Mouse (Mus musculus) MEL (cell line): ENCODE results near the gene Hcn4. TPM values are rescaled to one million over a fixed set of nuclear protein-coding genes. Genes with fewer than 3 reads are reported as not detected.

ENCODE experiments used
- DNase-seq: peaks from one replicate; pipeline ENCODE4 v3.0.0; 2011; ENCODE audit warnings: low read depth, low spot score
- H3K27ac ChIP-seq: 2 replicates; pipeline ENCODE4 v1.5.1; 2012; ENCODE audit warnings: low read depth, mild to moderate bottlenecking, control low read depth, low read length, moderate library complexity; ENCODE audit not compliant: control insufficient read depth
- H3K27me3 ChIP-seq, 2 experiments: fragments of 150-350 bp in 1 of 2; sonication (generic) in 1 of 2; 2 replicates each; pipeline ENCODE4 v1.6.1; 2012; ENCODE audit warnings: low read length in 2 of 2, mild to moderate bottlenecking in 2 of 2, improper control_type of control experiment in 1 of 2, moderate library complexity in 1 of 2; ENCODE audit not compliant: insufficient read depth in 2 of 2, control insufficient read depth in 1 of 2
- H3K36me3 ChIP-seq, 2 experiments: 2 replicates each; pipeline ENCODE4 v1.6.1; 2012 to 2014; ENCODE audit warnings: low read length in 2 of 2, improper control_type of control experiment in 1 of 2, inconsistent platforms in 1 of 2, mild to moderate bottlenecking in 1 of 2; ENCODE audit not compliant: insufficient read depth in 2 of 2, control insufficient read depth in 1 of 2
- H3K4me1 ChIP-seq, 2 experiments: fragments of 150-350 bp in 1 of 2; sonication (generic) in 1 of 2; 2 replicates each; pipeline ENCODE4 v1.6.1; 2012; ENCODE audit warnings: low read length in 2 of 2, improper control_type of control experiment in 1 of 2, mild to moderate bottlenecking in 1 of 2; ENCODE audit not compliant: insufficient read depth in 2 of 2, control insufficient read depth in 1 of 2
- H3K4me3 ChIP-seq, 2 experiments: fragments of 150-350 bp in 1 of 2; sonication (generic) in 1 of 2; 2 replicates each; pipeline ENCODE4 v1.5.1; 2012; ENCODE audit warnings: low read depth in 2 of 2, low read length in 2 of 2, mild to moderate bottlenecking in 2 of 2, moderate library complexity in 2 of 2, control low read depth in 1 of 2, improper control_type of control experiment in 1 of 2; ENCODE audit not compliant: control insufficient read depth in 1 of 2, insufficient read depth in 1 of 2
- H3K79me2 ChIP-seq: 2 replicates; pipeline ENCODE4 v1.6.1; 2012; ENCODE audit warnings: mild to moderate bottlenecking, low read length, moderate library complexity; ENCODE audit not compliant: control insufficient read depth, poor library complexity, insufficient read depth
- H3K9ac ChIP-seq: 2 replicates; pipeline ENCODE4 v1.6.1; 2012; ENCODE audit warnings: low read depth, mild to moderate bottlenecking, control low read depth, low read length, moderate library complexity; ENCODE audit not compliant: control insufficient read depth, poor library complexity, severe bottlenecking
- H3K9me3 ChIP-seq: fragments of 150-350 bp; sonication (generic); replicated peaks from 2 replicates; pipeline ENCODE4 v1.6.1; 2012; ENCODE audit warnings: mild to moderate bottlenecking, low read length, improper control_type of control experiment, moderate library complexity; ENCODE audit not compliant: insufficient read depth
- CHD1 ChIP-seq: IDR thresholded peaks from 2 replicates; pipeline ENCODE4 v1.6.1; 2012; ENCODE audit warnings: low read depth, mild to moderate bottlenecking, inconsistent platforms, low read length, improper control_type of control experiment
- CHD2 ChIP-seq: IDR thresholded peaks from 2 replicates; pipeline ENCODE4 v1.6.1; 2011; ENCODE audit warnings: low read length, improper control_type of control experiment
- ELF1 ChIP-seq: IDR thresholded peaks from 2 replicates; pipeline ENCODE4 v1.6.1; 2014; ENCODE audit warnings: low read depth, mild to moderate bottlenecking, inconsistent platforms, low read length, improper control_type of control experiment, moderate library complexity
- ETS1 ChIP-seq: IDR thresholded peaks from 2 replicates; pipeline ENCODE4 v1.6.1; 2012; ENCODE audit warnings: low read depth, mild to moderate bottlenecking, inconsistent platforms, low read length, improper control_type of control experiment, moderate library complexity
- HCFC1 ChIP-seq: IDR thresholded peaks from 2 replicates; pipeline ENCODE4 v1.6.1; 2012; ENCODE audit warnings: low read depth, mild to moderate bottlenecking, inconsistent platforms, low read length, improper control_type of control experiment, moderate library complexity
- JUND ChIP-seq: IDR thresholded peaks from 2 replicates; pipeline ENCODE4 v1.6.1; 2011; ENCODE audit warnings: low read depth, mild to moderate bottlenecking, improper control_type of control experiment, low read length
- KAT2A ChIP-seq: conservative IDR thresholded peaks from 2 replicates; pipeline ENCODE4 v1.6.1; 2012; ENCODE audit warnings: low read depth, low read length, improper control_type of control experiment, inconsistent platforms
- MAX ChIP-seq: IDR thresholded peaks from 2 replicates; pipeline ENCODE4 v1.6.1; 2011; ENCODE audit warnings: low read length, improper control_type of control experiment
- MAZ ChIP-seq: IDR thresholded peaks from 2 replicates; pipeline ENCODE4 v1.6.1; 2012; ENCODE audit warnings: low read depth, mild to moderate bottlenecking, inconsistent platforms, low read length, improper control_type of control experiment
- MEF2A ChIP-seq: IDR thresholded peaks from 2 replicates; pipeline ENCODE4 v1.6.1; 2014; ENCODE audit warnings: low read depth, mild to moderate bottlenecking, inconsistent platforms, low read length, improper control_type of control experiment; ENCODE audit not compliant: poor library complexity, insufficient replicate concordance, severe bottlenecking; ENCODE audit errors: extremely low read depth
- MXI1 ChIP-seq: IDR thresholded peaks from 2 replicates; pipeline ENCODE4 v1.6.1; 2011; ENCODE audit warnings: mild to moderate bottlenecking, low read depth, low read length, improper control_type of control experiment
- POLR2A ChIP-seq, 2 experiments: IDR thresholded peaks; 2 replicates each; pipeline ENCODE4 v1.6.1; 2011 to 2012; ENCODE audit warnings: low read length in 2 of 2, mild to moderate bottlenecking in 2 of 2, control low read depth in 1 of 2, improper control_type of control experiment in 1 of 2, low read depth in 1 of 2, moderate library complexity in 1 of 2; ENCODE audit not compliant: control insufficient read depth in 1 of 2, insufficient read depth in 1 of 2, poor library complexity in 1 of 2
- POLR2AphosphoS2 ChIP-seq: IDR thresholded peaks from 2 replicates; pipeline ENCODE4 v1.6.1; 2011; ENCODE audit warnings: low read length, improper control_type of control experiment
- POLR2AphosphoS5 ChIP-seq: IDR thresholded peaks from 2 replicates; pipeline ENCODE4 v1.6.1; 2012; ENCODE audit warnings: low read depth, borderline replicate concordance, mild to moderate bottlenecking, inconsistent platforms, low read length, moderate library complexity, mixed read lengths
- RCOR1 ChIP-seq: IDR thresholded peaks from 2 replicates; pipeline ENCODE4 v1.6.1; 2012; ENCODE audit warnings: low read depth, mild to moderate bottlenecking, inconsistent platforms, low read length, improper control_type of control experiment
- TAL1 ChIP-seq: IDR thresholded peaks from 2 replicates; pipeline ENCODE4 v1.6.1; 2012; ENCODE audit warnings: mild to moderate bottlenecking, inconsistent platforms, low read length, moderate library complexity, mixed read lengths
- USF1 ChIP-seq: IDR thresholded peaks from 2 replicates; pipeline ENCODE4 v1.6.1; 2014; ENCODE audit warnings: low read depth, mild to moderate bottlenecking, inconsistent platforms, low read length, improper control_type of control experiment, moderate library complexity
- ZC3H11A ChIP-seq: IDR thresholded peaks from 2 replicates; pipeline ENCODE4 v1.6.1; 2012; ENCODE audit warnings: low read depth, mild to moderate bottlenecking, inconsistent platforms, low read length, improper control_type of control experiment
- ZMIZ1 ChIP-seq: IDR thresholded peaks from 2 replicates; pipeline ENCODE4 v1.6.1; 2012; ENCODE audit warnings: low read depth, mild to moderate bottlenecking, inconsistent platforms, low read length, improper control_type of control experiment, moderate library complexity
- polyA plus RNA-seq, 2 experiments: library from polyadenylated mRNA; stranded (reverse) in 1 of 2; unstranded in 1 of 2; fragments of >175 nt in 1 of 2; fragments of >200 nt in 1 of 2; gene quantifications; 2 replicates each; pipeline versions ENCODE4 v1.2.1 to v1.2.4; 2012; ENCODE audit warnings: low replicate concordance in 2 of 2, low read depth in 1 of 2; ENCODE audit not compliant: insufficient read length in 2 of 2, insufficient read depth in 1 of 2, missing spikeins in 1 of 2
- total RNA-seq: library from RNA; depleted of rRNA; stranded (reverse); fragments of 300-350 nt; gene quantifications from 2 replicates; pipeline ENCODE4 v1.2.3, GENCODE M21; 2012

Hcn4 gene
- total and polyA plus RNA-seq, 3 experiments: not detected

- H3K36me3 ChIP-seq: no peaks in the 10 kb centered on the region
- TF ChIP-seq MXI1 (no peak), USF1 (no peak), ELF1 (no peak), HCFC1 (no peak)
- TF ChIP-seq, all 39 proteins: peak for 0
- Histone ChIP-seq H3K4me1 (no peaks in the 10 kb centered on the region), H3K27me3 (peaks cover 0 to 12% of the 10 kb centered on the region in 2 experiments; a peak in 2 of 4 replicates), H3K9me3 (no peaks in the 10 kb centered on the region), H3K4me3 (no peak overlapping the region), H3K27ac (no peak overlapping the region), H3K79me2 (no peaks in the 10 kb centered on the region), H3K9ac (no peak overlapping the region)
- no peak for DNase-seq
Observed at GRCm38 (mm10) chr9:58854931-58855330, 31.7 kb downstream of the Hcn4 start.

DNA sequence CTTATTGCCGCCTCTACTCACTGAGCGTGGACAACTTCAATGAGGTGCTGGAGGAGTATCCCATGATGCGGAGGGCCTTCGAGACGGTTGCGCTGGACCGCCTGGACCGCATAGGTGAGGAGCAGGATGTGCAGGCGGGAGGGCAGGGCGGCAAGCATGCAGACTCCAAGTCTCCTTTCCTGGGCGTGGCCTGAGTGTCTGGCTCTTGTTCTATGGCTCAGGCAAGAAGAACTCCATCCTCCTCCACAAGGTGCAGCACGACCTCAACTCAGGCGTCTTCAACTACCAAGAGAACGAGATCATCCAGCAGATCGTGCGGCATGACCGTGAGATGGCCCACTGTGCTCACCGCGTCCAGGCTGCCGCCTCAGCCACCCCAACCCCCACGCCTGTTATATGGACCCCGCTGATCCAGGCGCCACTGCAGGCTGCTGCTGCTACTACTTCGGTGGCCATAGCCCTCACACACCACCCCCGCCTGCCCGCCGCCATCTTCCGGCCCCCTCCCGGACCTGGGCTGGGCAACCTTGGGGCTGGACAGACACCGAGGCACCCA lies 35.9 kb downstream of the Hcn4 start:
- no peak overlapping the region for H3K9ac ChIP-seq
- TF ChIP-seq USF1 (no peak), CHD1 (no peak), ETS1 (no peak), ZC3H11A (no peak), POLR2AphosphoS2 (no peak), MEF2A (no peak), TAL1 (no peak), JUND (no peak), POLR2AphosphoS5 (no peak; the same call in 1 of the 2 replicates), MAZ (no peak), RCOR1 (no peak)
- TF ChIP-seq, all 39 proteins: peak for 0

DNA sequence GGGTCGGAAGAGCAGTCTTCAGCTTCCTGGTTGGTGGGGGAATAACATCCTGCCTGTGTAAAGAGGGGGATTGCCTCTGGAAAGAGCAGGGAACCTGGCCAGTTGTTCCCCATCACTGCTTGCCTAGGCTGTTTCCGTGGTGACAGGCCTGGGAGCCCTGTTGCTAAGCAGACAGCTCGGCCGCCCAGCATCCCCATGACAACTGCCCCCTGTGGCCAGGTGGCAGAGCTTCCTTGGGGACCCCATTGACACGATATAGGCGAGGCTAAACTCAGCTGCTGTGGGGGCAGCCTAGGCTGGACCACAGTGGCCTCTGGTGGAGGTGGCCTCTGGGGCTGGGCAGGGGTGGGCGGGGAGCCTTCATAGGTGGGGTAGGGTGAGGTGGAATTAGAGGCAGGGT lies 40.6 kb downstream of the Hcn4 start:
- Histone ChIP-seq H3K9me3 (no peaks in the 10 kb centered on the region), H3K79me2 (no peaks in the 10 kb centered on the region), H3K36me3 (no peaks in the 10 kb centered on the region), H3K4me3 (no peak overlapping the region), H3K9ac (no peak overlapping the region), H3K27ac (no peak overlapping the region), H3K4me1 (no peaks in the 10 kb centered on the region), H3K27me3 (peaks cover 4 to 7% of the 10 kb centered on the region in 2 experiments)
- no peak for DNase-seq
- TF ChIP-seq MAX: no peak
- no peak for TF ChIP-seq ZMIZ1
- no peak for TF ChIP-seq KAT2A
- no peak for TF ChIP-seq CHD2
- TF ChIP-seq POLR2A (IDR thresholded peaks at IDR 0.05; ENCODE audit: control insufficient read depth in 1 of 2, insufficient read depth in 1 of 2, low read depth in 1 of 2, low read length in 2 of 2, poor library complexity in 1 of 2): no peak

More for the DNA sequence above, 35.9 kb downstream of the Hcn4 start:
- Histone ChIP-seq H3K4me1 (no peaks in the 10 kb centered on the region), H3K4me3 (no peak overlapping the region), H3K27ac (no peak overlapping the region), H3K36me3 (no peaks in the 10 kb centered on the region), H3K27me3 (peaks cover 0 to 3% of the 10 kb centered on the region in 2 experiments; a peak in 2 of 4 replicates), H3K9me3 (no peaks in the 10 kb centered on the region), H3K79me2 (no peaks in the 10 kb centered on the region)
- no peak for DNase-seq
